Comparison of ENCODE assay signal across 8 mouse cellular contexts in genomic region chr13:23561883-23562659, GRCm38 (mm10). TPM values are rescaled to one million over a fixed set of nuclear protein-coding genes. Genes with fewer than 3 reads are reported as not detected.
A peak's percentile ranks its signal among the peaks of the same experiment; 100 is the strongest.
DNase-seq lines count a peak whose midpoint lies in the region; ATAC-seq and TF ChIP-seq lines count a peak whose summit lies in the region.
"Not testable (repeated sequence)": the region's sequence is repeated elsewhere in the genome, so short reads cannot be mapped to it uniquely, and the experiment has no call there.

Gene Hist1h3e (minus strand): TSS chr13:23562369.

- peak within 1 kb of the TSS; percentile 66 for H3K4me3 ChIP-seq in G1E (ENCODE audit: low read depth, low read length)
- H3K4me3 ChIP-seq in cerebellum, adult 2 months (replicated peaks; ENCODE audit: insufficient read depth, low read depth, low read length): peak within 1 kb of the TSS; percentile 58
- peak within 1 kb of the TSS; percentile 37 for H3K4me3 ChIP-seq in forebrain, postnatal 0 days (ENCODE audit: low read depth, low read length)
- peak within 1 kb of the TSS; percentile 43 for H3K4me3 ChIP-seq in lung, embryonic 15.5 days

- peaks cover 22% of the 10 kb centered on the region for H3K4me1 ChIP-seq in G1E (ENCODE audit: insufficient read depth, low read depth, low read length)
- H3K4me1 ChIP-seq in cerebellum, adult 2 months (ENCODE audit: control insufficient read depth, insufficient read depth, low read length); forebrain, postnatal 0 days (ENCODE audit: insufficient read depth); lung, embryonic 15.5 days: not testable (repeated sequence)

- H3K9me3 ChIP-seq in G1E (replicated peaks); forebrain, postnatal 0 days (ENCODE audit: low read length); lung, embryonic 15.5 days: not testable (repeated sequence)

- peak; percentile 82 for TF ChIP-seq POLR2A in cerebellum, adult 2 months (IDR thresholded peaks at IDR 0.05; ENCODE audit: borderline replicate concordance, insufficient read depth, low read length)

- TF ChIP-seq CTCF in G1E (IDR thresholded peaks at IDR 0.05; ENCODE audit: low read depth, low read length); cerebellum, adult 2 months (IDR thresholded peaks at IDR 0.05; ENCODE audit: borderline replicate concordance, insufficient read depth, low read depth, low read length); forebrain, postnatal 0 days (IDR thresholded peaks at IDR 0.05; ENCODE audit: low read depth): not testable (repeated sequence)

- peak within 1 kb of the TSS; percentile 66 for H3K4me2 ChIP-seq in forebrain, postnatal 0 days (ENCODE audit: low read depth)
- H3K4me2 ChIP-seq in lung, embryonic 15.5 days: peak within 1 kb of the TSS; percentile 71

- H3K36me3 ChIP-seq in G1E (replicated peaks); forebrain, postnatal 0 days (ENCODE audit: insufficient read depth); lung, embryonic 15.5 days: not testable (repeated sequence)

- H3K27ac ChIP-seq in cerebellum, adult 2 months (ENCODE audit: insufficient read depth, low read length): peak within 1 kb of the TSS; percentile 87
- peak within 1 kb of the TSS; percentile 94 for H3K27ac ChIP-seq in forebrain, postnatal 0 days (ENCODE audit: low read depth, low read length)
- peak within 1 kb of the TSS; percentile 98 for H3K27ac ChIP-seq in lung, embryonic 15.5 days

- not testable (repeated sequence) for H3K27me3 ChIP-seq in G1E (ENCODE audit: insufficient read depth, low read length); cerebellum, adult 2 months (ENCODE audit: control insufficient read depth, insufficient read depth, low read length); forebrain, postnatal 0 days (ENCODE audit: insufficient read depth, low read length); lung, embryonic 15.5 days

- peak; percentile 73 for DNase-seq in G1E (ENCODE audit: low spot score)
- DNase-seq in cerebellum, adult 2 months: peak; percentile 93 to 94
- DNase-seq in forebrain, postnatal 0 days: peak; percentile 99
- peak; percentile 96 for DNase-seq in heart, postnatal 4 days
- DNase-seq in layer of hippocampus, adult 8-10 months (ENCODE audit: low spot score in 2 of 2): peak; percentile 95
- DNase-seq in ovary, adult 18-20 months (ENCODE audit: low spot score): peak; percentile 90
- DNase-seq in thymus, postnatal 0 days (ENCODE audit: low spot score): peak; percentile 97

- peak within 1 kb of the TSS; percentile 74 for H3K9ac ChIP-seq in forebrain, postnatal 0 days
- H3K9ac ChIP-seq in lung, embryonic 15.5 days: peak within 1 kb of the TSS; percentile 47

- WGBS in cerebellum, adult 2 months: under 1% methylated on average over 49 of the region's 67 CpGs
- WGBS in forebrain, postnatal 0 days: 2% methylated on average over 47 of the region's 67 CpGs
- under 1% methylated on average over 56 of the region's 67 CpGs for WGBS in lung, embryonic 15.5 days

- ATAC-seq in G1E (ENCODE audit: extremely low read depth, insufficient number of reproducible peaks, low FRiP score, poor library complexity, severe bottlenecking): peak; percentile 90
- peak; percentile 95 for ATAC-seq in forebrain, postnatal 0 days
- peak; percentile 92 for ATAC-seq in lung, embryonic 15.5 days (ENCODE audit: borderline replicate concordance, extremely low read depth, low FRiP score, low TSS enrichment)

RNA-seq across cellular contexts. Expression of gene Hist1h3e, which starts in this region (rescaled TPM):
- total RNA-seq in G1E (2014; fragmentation: Nextera tagmentation) (466 and 595 TPM in 2 replicates), G1E (2017) (426 and 591 TPM in 2 replicates)
- polyA plus RNA-seq in G1E (2012): 6.8 and 31.3 TPM in 2 replicates
- 1.5 and 3.2 TPM in 2 replicates for polyA plus RNA-seq in cerebellum, adult 2 months (2012; rRNA removed)
- total RNA-seq in forebrain, postnatal 0 days (2014; rRNA removed): 180 and 204 TPM in 2 replicates
- 1.9 and 2.0 TPM in 2 replicates for polyA plus RNA-seq in forebrain, postnatal 0 days (2015; fragmentation: Nextera tagmentation; extraction: Ambion mirVana)
- total RNA-seq in heart, postnatal 4 days (2021): 100 to 1,000 TPM; 299 to 323 TPM
- 10 to 100 TPM; 34.8 to 43.2 (median 40.0) TPM for total RNA-seq in layer of hippocampus, adult 8-10 months (2022)
- polyA plus RNA-seq in lung, embryonic 15.5 days (2015; fragmentation: Nextera tagmentation; extraction: Ambion mirVana): 7.1 and 7.9 TPM in 2 replicates
- 16.5 and 20.8 TPM in 2 replicates for polyA plus RNA-seq in thymus, postnatal 0 days (2015; fragmentation: Nextera tagmentation; extraction: Ambion mirVana)

Comparison
In these comparisons a context has a peak if more than half of its experiments do, and no peak if none do; other contexts are left out.
1. Peak in every context shown above with its lines: DNase-seq, ATAC-seq, H3K4me3 ChIP-seq and H3K27ac ChIP-seq.